Mouse (Mus musculus): ENCODE results near the gene Ntrk2.

DNA sequence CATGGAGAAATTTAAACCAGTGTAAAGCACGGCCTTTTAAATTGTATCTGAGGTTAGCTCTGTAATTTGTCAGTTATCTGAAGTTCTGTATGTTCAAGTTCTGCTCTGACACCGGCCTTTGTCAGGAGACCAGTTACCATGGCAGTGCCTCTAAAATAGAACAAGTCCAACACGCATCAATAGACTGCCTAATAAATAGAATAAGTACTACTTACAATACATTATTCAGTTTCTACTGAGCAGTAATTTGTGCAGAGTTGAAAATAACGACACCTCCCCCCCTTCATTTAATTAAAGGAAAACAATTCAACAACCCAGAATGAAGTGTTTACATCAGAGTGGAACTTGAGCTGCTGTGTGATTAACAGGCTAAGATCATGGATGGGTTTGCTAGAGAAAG, 341.6 kb downstream of the Ntrk2 start:
- TF ChIP-seq CTCF (IDR thresholded peaks at IDR 0.05 in 2 of 3, conservative IDR thresholded peaks at IDR 0.05 in 1 of 3; ENCODE audit: control insufficient read depth in 1 of 3, insufficient read depth in 1 of 3, low read depth in 2 of 3, low read length in 3 of 3, poor library complexity in 1 of 3, severe bottlenecking in 1 of 3) (no peak), ZNF384 (IDR thresholded peaks at IDR 0.05; ENCODE audit: low read depth, low read length) (no peak), MAFK (IDR thresholded peaks at IDR 0.05; ENCODE audit: borderline replicate concordance, low read depth, low read length) (no peak), ELF1 (IDR thresholded peaks at IDR 0.05; ENCODE audit: low read depth, low read length) (no peak), HCFC1 (IDR thresholded peaks at IDR 0.05; ENCODE audit: low read depth, low read length) (no peak), KAT2A (conservative IDR thresholded peaks at IDR 0.05; ENCODE audit: low read depth, low read length) (no peak), GATA1 (IDR thresholded peaks at IDR 0.05; ENCODE audit: low read depth, low read length) (no peak)
